Mouse (Mus musculus) cerebellum, postnatal 14 days (tissue): ENCODE data around the gene Smg9.

Experiments used
- DNase-seq, 2 experiments: peaks; one replicate each; pipeline ENCODE4 v3.0.0; 2021; ENCODE audit warnings: mixed read lengths in 2 of 2

Smg9 gene

DNA sequence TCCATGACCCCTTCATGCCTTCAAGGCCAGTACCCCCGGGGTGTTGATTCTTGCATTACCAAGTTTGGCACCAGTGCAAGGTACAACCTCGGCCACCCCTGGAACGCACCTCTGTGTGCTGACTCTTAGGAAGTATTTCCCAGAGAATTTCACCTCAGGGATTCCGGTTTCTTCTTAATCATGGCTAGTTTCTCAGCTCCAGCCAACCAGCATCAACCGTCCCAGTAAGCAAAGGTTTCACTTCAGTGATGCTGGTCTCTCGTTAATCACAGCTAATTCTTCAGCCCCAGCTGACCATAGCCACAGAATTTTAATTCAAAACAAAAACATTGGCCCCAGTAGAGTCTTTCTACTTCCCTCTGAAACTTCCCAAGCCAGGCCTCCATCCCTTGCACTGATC is 10.7 kb downstream of the Smg9 start:
- peak in 1 of 2 experiments; percentile 7 for DNase-seq

GRCm38 (mm10) chr7:24410831-24411230 is 11.4 kb downstream of the Smg9 start:
- no peak for DNase-seq

GRCm38 (mm10) chr7:24413630-24414029 is 14.2 kb downstream of the Smg9 start:
- DNase-seq: no peak

DNA sequence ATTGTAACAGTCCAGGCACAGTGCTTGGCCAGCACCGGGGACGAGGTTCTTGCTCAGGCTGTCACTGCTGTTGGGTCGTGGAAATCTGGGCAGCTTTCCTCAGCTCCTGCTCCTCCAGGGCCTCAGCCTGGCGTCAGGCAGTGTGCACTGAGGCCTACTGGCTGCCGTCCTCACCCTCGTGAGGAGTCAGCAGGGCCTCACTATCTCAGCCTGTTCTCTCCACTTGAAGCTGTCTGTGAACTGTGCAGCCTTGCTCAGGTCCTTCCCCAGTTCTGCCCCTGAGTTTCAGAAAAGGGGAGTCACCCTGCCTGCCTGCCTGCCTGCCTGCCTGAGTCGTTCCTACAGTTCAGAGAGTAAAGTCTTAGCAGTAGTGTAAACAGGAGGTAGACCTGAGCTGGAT is 15.8 kb downstream of the Smg9 start:
- DNase-seq: peak in 1 of 2 experiments; percentile 13

DNA sequence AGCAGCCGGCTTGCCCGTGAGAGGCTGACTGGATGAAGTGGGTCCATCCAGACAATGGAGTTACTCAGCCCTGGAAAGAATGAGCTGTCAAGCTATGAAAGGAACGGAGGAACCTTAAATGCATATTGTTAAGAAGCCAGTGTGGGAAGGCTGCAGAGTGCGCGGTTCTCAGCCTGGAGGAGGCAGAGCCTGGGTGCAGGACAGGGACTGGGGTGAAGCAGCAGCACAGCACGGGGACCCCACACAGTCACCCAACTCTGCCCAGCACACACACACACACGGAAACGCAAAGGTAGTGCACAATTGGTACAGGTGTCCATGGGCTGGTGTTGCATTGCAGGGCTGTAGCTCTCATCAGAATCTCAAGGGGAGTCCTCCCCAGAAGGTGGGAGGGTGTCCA is 20.2 kb downstream of the Smg9 start:
- no peak for DNase-seq

DNA sequence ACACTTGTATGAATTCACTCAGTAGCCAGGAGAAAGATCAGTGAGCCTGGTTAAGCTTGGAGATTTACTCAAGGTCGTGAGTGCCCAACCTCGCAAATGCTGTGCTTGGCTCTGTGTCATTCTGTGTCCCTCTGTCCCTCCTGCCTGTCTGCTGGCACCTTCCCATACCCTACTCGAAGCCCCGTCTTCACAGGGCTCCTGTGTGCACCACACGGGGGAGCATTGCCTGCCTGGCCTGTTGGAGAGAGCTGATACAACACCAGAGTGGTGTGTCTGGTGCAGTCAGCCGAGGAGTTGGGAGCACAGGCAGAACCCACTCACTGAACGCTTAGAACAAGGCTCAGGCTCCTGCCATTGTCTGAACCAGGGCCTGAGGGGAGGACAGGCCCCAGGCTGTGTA is 22.2 kb downstream of the Smg9 start:
- no peak for DNase-seq

DNA sequence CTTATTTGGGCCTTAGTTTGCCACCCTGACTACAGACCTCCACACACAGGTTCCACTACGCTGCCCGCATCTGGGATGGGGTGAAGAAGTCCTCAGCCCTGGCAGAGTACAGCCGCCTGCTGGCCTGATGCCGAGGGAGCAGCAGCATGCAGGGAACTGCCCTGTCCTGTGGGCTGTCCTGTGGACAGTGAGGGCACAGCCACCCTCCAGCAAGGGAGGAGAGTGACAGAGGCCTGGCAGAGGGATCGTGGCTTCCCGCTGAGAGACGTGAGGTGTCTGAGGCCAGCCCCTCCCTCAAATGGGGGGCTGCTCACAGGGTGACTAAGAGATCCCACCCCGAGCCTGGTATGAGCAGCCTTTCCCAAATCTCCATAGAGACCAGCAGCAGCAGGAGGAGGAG is 22.8 kb downstream of the Smg9 start:
- DNase-seq: peak in 1 of 2 experiments; percentile 76

- DNase-seq: no peak
These were observed 23.8 kb downstream of the Smg9 start for GRCm38 (mm10) chr7:24423107-24423763.

- peak; percentile 84 to 85 for DNase-seq
These were observed 24.7 kb downstream of the Smg9 start for GRCm38 (mm10) chr7:24423956-24424732.

DNA sequence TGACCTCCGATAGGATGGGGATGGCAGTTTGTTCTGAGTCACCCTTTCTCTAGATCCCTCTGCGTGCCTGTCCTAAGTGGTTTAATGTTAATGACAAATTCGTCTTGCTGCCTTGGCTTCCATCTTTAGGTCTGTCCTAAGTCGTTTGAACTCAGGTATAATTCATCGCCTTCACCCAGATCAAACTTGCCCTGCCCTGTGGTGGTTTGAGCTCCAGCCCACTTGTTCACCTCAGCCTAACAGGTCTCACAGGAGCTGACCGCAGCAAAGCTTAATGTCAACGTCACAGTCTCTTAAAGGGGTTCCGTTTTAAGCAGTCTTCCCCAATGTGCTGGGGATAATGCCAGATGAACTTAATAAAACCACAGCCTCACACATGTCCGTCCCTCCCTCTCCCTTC is 26.5 kb downstream of the Smg9 start:
- no peak for DNase-seq

- no peak for DNase-seq
These were observed 27.7 kb downstream of the Smg9 start for GRCm38 (mm10) chr7:24427168-24427567.

GRCm38 (mm10) chr7:24428725-24429124 is 29.3 kb downstream of the Smg9 start:
- peak in 1 of 2 experiments; percentile 53 for DNase-seq

- peak; percentile 93 to 96 for DNase-seq
These were observed 30.1 kb downstream of the Smg9 start for GRCm38 (mm10) chr7:24429413-24430112.

DNA sequence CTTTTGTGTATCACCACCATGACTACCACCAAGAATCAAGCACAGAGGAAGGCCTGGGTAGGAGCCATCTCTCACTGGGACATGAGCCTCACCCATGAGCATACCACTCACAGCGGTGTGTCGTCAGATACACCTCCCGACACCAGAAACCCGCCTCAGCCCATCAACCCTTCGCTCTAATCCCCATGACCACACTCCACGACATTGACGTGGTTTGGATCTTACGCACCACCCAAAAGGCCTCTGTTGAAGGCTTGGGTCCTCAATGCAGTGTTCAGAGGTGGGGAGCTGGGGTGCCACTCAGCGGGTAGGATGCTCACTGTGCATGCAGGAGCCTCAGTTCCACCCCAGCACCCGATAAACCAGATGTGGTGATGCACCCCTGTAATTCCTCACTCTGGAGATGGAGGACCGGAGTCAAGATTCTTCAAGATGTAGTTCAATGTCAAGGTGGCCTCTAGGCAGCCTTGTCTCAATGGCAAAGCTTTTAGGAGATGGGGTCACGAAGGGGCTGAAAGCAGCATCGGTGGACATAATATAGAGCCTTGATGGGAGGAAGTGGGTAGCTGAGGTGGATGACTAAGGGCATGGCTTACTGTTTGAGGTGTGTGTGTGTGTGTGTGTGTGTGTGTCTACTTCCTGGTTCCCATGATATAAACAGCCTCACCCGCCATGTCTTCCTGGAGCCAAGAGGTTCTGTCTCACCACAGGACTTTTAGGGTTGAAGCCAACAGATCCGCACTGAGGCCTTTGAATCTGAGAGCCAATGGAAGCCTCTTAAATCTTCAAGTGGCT is 31.3 kb downstream of the Smg9 start:
- DNase-seq: peak in 1 of 2 experiments; percentile 45

- DNase-seq: no peak
These were observed 32.3 kb downstream of the Smg9 start for GRCm38 (mm10) chr7:24431713-24432112.

GRCm38 (mm10) chr7:24435305-24435704 is 35.9 kb downstream of the Smg9 start:
- DNase-seq: no peak

GRCm38 (mm10) chr7:24437981-24438380 is 38.6 kb downstream of the Smg9 start:
- DNase-seq: peak; percentile 80 to 84

DNA sequence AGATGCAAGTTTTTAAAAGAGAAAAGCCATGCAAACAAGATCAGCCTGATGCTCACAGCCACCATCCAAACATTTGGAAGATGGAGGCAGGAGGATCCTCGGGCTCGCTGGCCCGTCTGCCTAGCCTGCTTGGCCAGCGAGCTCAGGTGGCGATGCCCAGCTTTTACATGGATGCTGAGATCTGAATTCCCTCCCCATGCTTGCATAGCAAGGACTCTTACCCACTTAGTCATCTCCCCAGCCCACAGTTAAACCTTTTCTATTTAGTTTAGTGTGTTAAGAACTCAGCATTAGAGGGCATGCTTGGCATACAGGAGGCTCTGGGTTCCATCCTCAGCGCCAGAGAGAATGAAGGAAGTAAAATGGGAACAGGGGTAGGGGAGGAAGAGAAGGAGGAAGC is 39.8 kb downstream of the Smg9 start:
- DNase-seq: no peak

- no peak for DNase-seq
These were observed 40.5 kb downstream of the Smg9 start for GRCm38 (mm10) chr7:24439891-24440290.

GRCm38 (mm10) chr7:24441785-24442184 is 42.4 kb downstream of the Smg9 start:
- DNase-seq: peak; percentile 71 to 82

GRCm38 (mm10) chr7:24442313-24442712 is 42.9 kb downstream of the Smg9 start:
- no peak for DNase-seq

DNA sequence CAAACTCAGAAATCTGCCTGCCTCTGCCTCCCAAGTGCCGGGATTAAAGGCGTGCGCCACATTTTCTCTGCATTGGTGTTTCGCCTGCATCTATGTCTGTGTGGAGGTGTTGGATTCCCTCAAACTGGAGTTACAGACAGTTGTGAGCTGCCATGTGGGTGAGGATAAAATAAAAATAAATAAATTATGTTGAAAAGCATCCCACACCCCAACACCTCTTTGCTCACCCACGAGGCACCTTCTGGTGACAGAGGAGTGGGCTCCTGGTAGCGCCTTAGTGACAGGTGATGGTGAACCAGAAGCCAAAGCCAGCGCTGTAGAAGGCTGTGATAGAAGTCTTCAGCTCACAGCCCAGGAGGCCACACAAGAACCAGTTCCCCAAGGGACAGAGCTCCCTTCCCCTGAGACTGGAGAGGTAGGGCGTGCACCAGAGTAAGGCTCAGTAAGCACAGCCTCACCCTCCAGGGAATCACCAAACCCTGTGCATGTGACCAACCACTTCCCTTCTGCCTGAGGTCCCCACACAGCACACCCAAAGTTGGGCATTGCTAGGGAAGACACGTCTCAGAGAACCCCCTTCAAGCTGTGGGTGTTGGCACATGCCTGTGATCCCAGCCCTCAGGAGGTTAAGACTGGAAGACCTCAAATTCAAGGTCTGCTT is 46.0 kb downstream of the Smg9 start:
- no peak for DNase-seq
